Mouse (Mus musculus) bone marrow, adult 2 months (tissue): ENCODE measurements around the gene Ncaph2. TPM values are rescaled to one million over a fixed set of nuclear protein-coding genes. Genes with fewer than 3 reads are reported as not detected.

Source experiments
- H3K27ac ChIP-seq: fragments of 200-500 bp; 2 replicates; pipeline ENCODE4 v1.5.1; 2012; ENCODE audit warnings: low read depth, mild to moderate bottlenecking, control low read depth, inconsistent platforms, low read length; ENCODE audit not compliant: control insufficient read depth, poor library complexity, insufficient read depth
- H3K4me1 ChIP-seq: fragments of 200-500 bp; 2 replicates; pipeline ENCODE4 v1.6.1; 2011; ENCODE audit warnings: low read length; ENCODE audit not compliant: control insufficient read depth, insufficient read depth
- H3K4me3 ChIP-seq: fragments of 200-500 bp; replicated peaks from 2 replicates; pipeline ENCODE3; 2011; ENCODE audit warnings: mild to moderate bottlenecking, low read depth, low read length, control low read depth; ENCODE audit not compliant: control insufficient read depth
- CTCF ChIP-seq: fragments of 200-500 bp; IDR thresholded peaks from 2 replicates; pipeline ENCODE4 v1.5.1; 2011; ENCODE audit warnings: low read length, control low read depth; ENCODE audit not compliant: control insufficient read depth, insufficient read depth
- POLR2A ChIP-seq: fragments of 200-500 bp; IDR thresholded peaks from 2 replicates; pipeline ENCODE4 v1.6.1; 2011; ENCODE audit warnings: low read depth, mild to moderate bottlenecking, control low read depth, low read length, borderline replicate concordance; ENCODE audit not compliant: control insufficient read depth
- WGBS: fragments of 180-500 bp; shearing (Covaris S2); methylation state at CpG from one replicate; pipeline ENCODE4 v1.1.7; 2018; 5-methylcytosine and 5-hydroxymethylcytosine counted together
- polyA plus RNA-seq: library from polyadenylated mRNA; stranded (reverse); fragments of >200 nt; gene quantifications from 2 replicates; pipeline ENCODE4 v1.2.4, GENCODE M21; 2011; ENCODE audit warnings: low replicate concordance; ENCODE audit not compliant: missing spikeins, insufficient read depth, insufficient read length

The Ncaph2 gene
- polyA plus RNA-seq, 1 experiment, result 191 TPM

DNA sequence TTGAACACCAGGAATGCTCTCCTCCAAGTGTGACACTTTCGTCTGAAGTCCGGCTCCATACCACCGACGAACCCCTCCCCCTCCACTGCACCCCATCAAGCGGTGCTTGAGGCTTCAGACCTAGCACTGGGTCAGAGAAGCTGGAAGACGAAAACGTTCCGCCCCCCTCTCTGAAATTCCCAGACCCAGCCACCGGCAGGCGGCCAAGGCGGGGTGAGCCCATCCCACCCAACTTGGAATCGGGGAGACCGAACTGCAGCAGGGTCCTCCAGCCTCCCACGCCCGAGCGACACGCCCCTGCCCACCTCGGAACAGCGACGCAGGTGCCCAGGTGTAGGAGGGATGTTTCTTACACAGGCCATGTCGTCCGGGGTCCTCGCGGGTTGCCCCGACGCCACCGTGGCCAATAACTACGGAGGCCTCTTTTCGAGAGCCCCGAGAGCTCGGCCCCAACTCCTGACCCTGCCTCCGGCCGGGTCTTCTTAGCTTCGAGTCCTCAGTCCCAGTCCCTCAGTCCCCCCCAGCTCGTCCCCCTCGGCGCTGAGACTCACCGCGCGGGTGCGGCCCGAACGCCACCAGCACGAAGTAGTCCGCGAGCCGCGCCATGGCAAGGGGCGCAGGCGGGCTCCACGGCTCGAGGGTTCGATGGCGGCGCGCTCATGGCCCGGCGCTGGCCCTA lies 40.9 kb upstream of the Ncaph2 start:
- under 1% methylated on average over 58 of the region's 58 CpGs for WGBS
- peak overlapping the region; percentile 91 for H3K4me3 ChIP-seq
- peaks cover 13% of the 10 kb centered on the region for H3K4me1 ChIP-seq
- TF ChIP-seq CTCF (no peak), POLR2A (no peak)
- H3K27ac ChIP-seq, result peak overlapping the region; percentile 54; the same call in 1 of the 2 replicates

DNA sequence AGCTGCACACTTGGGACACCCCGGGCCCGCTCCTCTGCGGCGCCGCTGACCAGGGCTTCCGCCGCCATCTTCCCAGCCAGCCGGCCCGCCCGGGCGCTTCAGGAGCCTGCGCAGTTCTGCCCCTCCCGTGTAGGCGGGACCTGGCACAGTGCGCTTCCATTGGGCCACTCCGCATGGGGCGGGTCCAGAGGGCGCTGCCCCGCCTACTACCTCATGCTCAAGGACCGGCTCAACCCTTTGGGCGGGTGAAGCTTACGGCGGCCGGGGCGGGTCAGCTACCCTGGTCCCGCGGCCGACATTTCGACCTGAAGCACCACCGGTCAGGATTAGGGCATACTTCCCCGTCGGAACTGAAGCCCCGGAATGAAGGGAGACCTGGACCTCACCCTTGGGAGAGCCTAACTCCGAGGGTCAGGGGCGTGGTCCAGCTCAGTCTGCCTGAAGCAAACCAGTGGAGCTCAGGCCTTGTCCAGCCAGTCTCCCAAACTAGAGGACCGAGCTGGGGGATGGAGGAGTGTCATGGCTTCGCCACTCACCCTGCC lies 40.3 kb upstream of the Ncaph2 start, which contains the start of gene Sbf1:
TSS of gene Sbf1 (minus strand) at position 122 of the 542 bp plus-strand sequence.
- Histone ChIP-seq H3K4me3 (peak within 1 kb of the TSS; percentile 91), H3K4me1 (peaks cover 9% of the 10 kb centered on the region), H3K27ac (peak within 1 kb of the TSS; percentile 54; the same call in 1 of the 2 replicates)
- peak; percentile 72; the same call in 1 of the 2 replicates for TF ChIP-seq POLR2A
- TF ChIP-seq CTCF, result no peak
- WGBS, result under 1% methylated on average over 37 of the region's 37 CpGs

DNA sequence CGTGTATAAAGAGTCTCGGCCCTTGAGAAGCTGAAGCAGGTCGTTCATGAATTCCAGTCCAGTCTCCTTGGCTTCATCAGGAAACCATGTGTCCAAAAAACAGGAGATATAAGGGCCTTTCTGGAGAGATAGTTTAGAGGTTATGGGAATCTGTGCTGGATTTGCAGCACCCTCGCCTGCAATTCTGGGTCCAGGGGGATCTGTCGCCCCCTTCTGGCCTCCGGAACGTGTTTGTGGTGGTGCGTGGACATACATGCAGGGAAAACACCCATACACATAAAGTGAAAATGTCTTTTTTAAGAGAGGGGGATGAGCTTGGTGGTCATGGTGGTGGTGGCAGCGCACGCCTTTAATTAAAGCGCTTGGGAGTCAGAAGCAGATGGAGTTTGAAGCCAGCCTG lies 39.4 kb upstream of the Ncaph2 start:
- no peak overlapping the region for H3K4me3 ChIP-seq
- TF ChIP-seq POLR2A (no peak), CTCF (peak; percentile 51)
- 83% methylated on average over 11 of the region's 11 CpGs for WGBS
- no peak overlapping the region for H3K27ac ChIP-seq
- peaks cover 7% of the 10 kb centered on the region for H3K4me1 ChIP-seq

- Histone ChIP-seq H3K27ac (no peak overlapping the region), H3K4me3 (no peak overlapping the region), H3K4me1 (no peaks in the 10 kb centered on the region; the same call in none of the 2 replicates)
- TF ChIP-seq POLR2A, result no peak
- TF ChIP-seq CTCF, result no peak
- 35% methylated on average over 8 of the region's 8 CpGs for WGBS
Observed at GRCm38 (mm10) chr15:89321264-89321663, 34.3 kb upstream of the Ncaph2 start.

- WGBS, result 59% methylated on average over 26 of the region's 26 CpGs
- no peak for TF ChIP-seq POLR2A
- TF ChIP-seq CTCF, result no peak
- Histone ChIP-seq H3K4me1 (no peaks in the 10 kb centered on the region; the same call in none of the 2 replicates), H3K27ac (no peak within 1 kb of the TSS), H3K4me3 (no peak within 1 kb of the TSS)
Observed at GRCm38 (mm10) chr15:89322670-89323522, 32.6 kb upstream of the Ncaph2 start, which contains the start of gene Adm2. TSS of gene Adm2 (plus strand) at chr15:89322720.

DNA sequence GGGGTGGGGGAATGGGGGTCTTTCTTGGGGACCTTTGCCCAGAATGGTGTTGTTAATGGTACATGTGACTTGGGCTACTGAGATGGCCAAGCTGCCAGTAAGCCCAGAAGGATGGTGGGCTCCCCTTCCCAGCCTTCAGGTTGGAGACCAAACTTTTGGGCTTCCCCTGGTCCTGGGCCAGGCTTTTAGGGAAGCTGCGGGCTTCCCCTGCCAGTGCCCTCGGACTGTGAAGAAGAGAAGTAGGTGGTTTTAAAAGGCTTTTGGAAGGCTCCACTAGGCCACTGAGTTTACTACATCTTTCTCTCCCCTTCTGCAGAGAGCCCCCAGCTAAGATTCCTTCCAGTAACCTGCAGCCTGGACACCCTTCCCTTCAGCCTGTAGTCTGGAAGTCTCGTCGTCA lies 31.9 kb upstream of the Ncaph2 start:
- no peak for TF ChIP-seq POLR2A
- TF ChIP-seq CTCF, result no peak
- no peak overlapping the region for H3K4me3 ChIP-seq
- no peaks in the 10 kb centered on the region; the same call in none of the 2 replicates for H3K4me1 ChIP-seq
- 24% methylated on average over 4 of the region's 4 CpGs for WGBS
- no peak overlapping the region for H3K27ac ChIP-seq

GRCm38 (mm10) chr15:89326441-89326840 lies 29.1 kb upstream of the Ncaph2 start:
- TF ChIP-seq CTCF (no peak), POLR2A (no peak)
- no peaks in the 10 kb centered on the region; the same call in 1 of the 2 replicates for H3K4me1 ChIP-seq
- 84% methylated on average over 5 of the region's 5 CpGs for WGBS
- no peak overlapping the region for H3K4me3 ChIP-seq
- no peak overlapping the region for H3K27ac ChIP-seq

- TF ChIP-seq POLR2A, result no peak
- TF ChIP-seq CTCF, result no peak
- Histone ChIP-seq H3K4me3 (no peak within 1 kb of the TSS), H3K4me1 (no peaks in the 10 kb centered on the region), H3K27ac (no peak within 1 kb of the TSS)
- 73% methylated on average over 7 of the region's 7 CpGs for WGBS
Observed at GRCm38 (mm10) chr15:89334271-89334670, 21.2 kb upstream of the Ncaph2 start, which contains the start of gene Miox. TSS of gene Miox (plus strand) at chr15:89334398.
